ENCODE assay signal across 9 mouse cellular contexts in genomic region chr19:58456491-58457061, GRCm38 (mm10). TPM values are rescaled to one million over a fixed set of nuclear protein-coding genes. Genes with fewer than 3 reads are reported as not detected.
DNase-seq lines count a peak whose midpoint lies in the region; ATAC-seq lines count a peak whose summit lies in the region.
"Had no signal": no experiment of that assay in that cellular context is flagged by ENCODE, and none has a peak within 500 bp of the region (broad histone marks: within the 10 kb centered on the region; RNA-seq: fewer than 3 reads in every experiment).

No protein-coding gene starts in this region.

- H3K4me3 ChIP-seq in embryonic facial prominence, embryonic 15.5 days (replicated peaks), result peak overlapping the region; percentile 54
- no peak overlapping the region; the same call in 1 of the 2 replicates for H3K4me3 ChIP-seq in liver, embryonic 11.5 days (ENCODE audit: low read depth, low read length)
- H3K4me3 ChIP-seq in stomach, embryonic 16.5 days (replicated peaks; ENCODE audit: low read length), result peak overlapping the region; percentile 63; the same call in 1 of the 2 replicates

- H3K27me3 ChIP-seq in embryonic facial prominence, embryonic 15.5 days, result peaks cover 52% of the 10 kb centered on the region
- H3K27me3 ChIP-seq in liver, embryonic 11.5 days (replicated peaks; ENCODE audit: control insufficient read depth, insufficient read depth, low read length), result peaks cover 56% of the 10 kb centered on the region
- H3K27me3 ChIP-seq in stomach, embryonic 16.5 days (ENCODE audit: control insufficient read depth, insufficient read depth, low read length), result peaks cover 17% of the 10 kb centered on the region; the same call in 1 of the 2 replicates

- DNase-seq in left cerebral cortex, postnatal 4 days, result peak; percentile 34
- DNase-seq in left cerebral cortex, postnatal 36 days (ENCODE audit: low spot score in 2 of 2), result no peak
- DNase-seq in liver, embryonic 11.5 days (ENCODE audit: low spot score), result no peak
- DNase-seq in right cerebral cortex, adult 2 months (ENCODE audit: low spot score in 2 of 2), result no peak
- no peak for DNase-seq in gastrocnemius, postnatal 4 days (ENCODE audit: low spot score in 2 of 2)
- no peak for DNase-seq in kidney, adult 9 months

- H3K4me1 ChIP-seq in embryonic facial prominence, embryonic 15.5 days, result peaks cover 53% of the 10 kb centered on the region
- peaks cover 3% of the 10 kb centered on the region; the same call in 1 of the 2 replicates for H3K4me1 ChIP-seq in liver, embryonic 11.5 days (replicated peaks; ENCODE audit: control insufficient read depth, insufficient read depth, low read length)
- H3K4me1 ChIP-seq in stomach, embryonic 16.5 days (ENCODE audit: control insufficient read depth, insufficient read depth, low read length), result peaks cover 25% of the 10 kb centered on the region

- no peak overlapping the region for H3K27ac ChIP-seq in embryonic facial prominence, embryonic 15.5 days (replicated peaks)
- H3K27ac ChIP-seq in liver, embryonic 11.5 days (ENCODE audit: low read depth, low read length), result no peak overlapping the region
- no peak overlapping the region for H3K27ac ChIP-seq in stomach, embryonic 16.5 days (ENCODE audit: low read length)
- H3K27ac ChIP-seq: macrophage had no signal

- 0 out of 2 replicates have a peak, but pooled peaks have one; percentile 35 for ATAC-seq in embryonic facial prominence, embryonic 15.5 days (ENCODE audit: insufficient number of reproducible peaks, low FRiP score, low TSS enrichment, low read depth)
- ATAC-seq in liver, embryonic 11.5 days (replicated peaks; ENCODE audit: low FRiP score), result no peak
- ATAC-seq in stomach, embryonic 16.5 days (ENCODE audit: insufficient read depth, low FRiP score), result no peak

- H3K36me3 ChIP-seq in embryonic facial prominence, embryonic 15.5 days, result no peaks in the 10 kb centered on the region
- H3K36me3 ChIP-seq in liver, embryonic 11.5 days (ENCODE audit: control insufficient read depth, insufficient read depth, low read length), result no peaks in the 10 kb centered on the region
- H3K36me3 ChIP-seq in stomach, embryonic 16.5 days (ENCODE audit: control insufficient read depth, insufficient read depth, low read length), result no peaks in the 10 kb centered on the region

- WGBS in embryonic facial prominence, embryonic 15.5 days, result 5% methylated on average over 16 of the region's 16 CpGs
- WGBS in liver, embryonic 11.5 days, result 12% methylated on average over 16 of the region's 16 CpGs
- WGBS in stomach, embryonic 16.5 days, result 9% methylated on average over 16 of the region's 16 CpGs

- no peak overlapping the region for H3K9ac ChIP-seq in embryonic facial prominence, embryonic 15.5 days
- no peak overlapping the region for H3K9ac ChIP-seq in liver, embryonic 11.5 days (ENCODE audit: low read depth, low read length)
- 0 out of 2 replicates have a peak overlapping the region, but pooled peaks have one; percentile 51 for H3K9ac ChIP-seq in stomach, embryonic 16.5 days (ENCODE audit: low read length)

- H3K9me3 ChIP-seq in embryonic facial prominence, embryonic 15.5 days (replicated peaks), result no peaks in the 10 kb centered on the region
- H3K9me3 ChIP-seq in liver, embryonic 11.5 days (ENCODE audit: control insufficient read depth, low read length), result no peaks in the 10 kb centered on the region
- H3K9me3 ChIP-seq in stomach, embryonic 16.5 days (replicated peaks; ENCODE audit: control insufficient read depth, low read length), result no peaks in the 10 kb centered on the region

- H3K4me2 ChIP-seq in embryonic facial prominence, embryonic 15.5 days (replicated peaks), result peak overlapping the region; percentile 97
- H3K4me2 ChIP-seq in liver, embryonic 11.5 days, result peak overlapping the region; percentile 75
- H3K4me2 ChIP-seq in stomach, embryonic 16.5 days (ENCODE audit: low read depth, low read length), result peak overlapping the region; percentile 98

- intact Hi-C loops in left cerebral cortex, postnatal 4 days (cut with DNase I), result loop anchor here (10.0 kb wide), 1 partner anchor 232 kb away; no protein-coding TSS in a partner anchor
- intact Hi-C loops in left cerebral cortex, postnatal 36 days (cut with DNase I), result loop anchor here (10.0 kb wide), 1 partner anchor 352 kb away; no protein-coding TSS in a partner anchor

RNA-seq across cellular contexts. Expression of gene Gfra1, which starts 0.9 kb away (rescaled TPM):
- 10 to 100 TPM; 13.9 to 24.5 TPM for total RNA-seq in left cerebral cortex, postnatal 4 days (2021)
- 10 to 100 TPM; 33.5 to 36.6 TPM for total RNA-seq in left cerebral cortex, postnatal 36 days (2021)
- 55.4 and 64.7 TPM in 2 replicates for polyA plus RNA-seq in embryonic facial prominence, embryonic 15.5 days (2015; fragmentation: Nextera tagmentation; extraction: Ambion mirVana)
- 10.7 and 11.4 TPM in 2 replicates for polyA plus RNA-seq in liver, embryonic 11.5 days (2014; fragmentation: Nextera tagmentation; extraction: Ambion mirVana)
- 26.2 and 31.1 TPM in 2 replicates for polyA plus RNA-seq in stomach, embryonic 16.5 days (2015; fragmentation: Nextera tagmentation; extraction: Ambion mirVana)
- 10 to 100 TPM; 12.5 to 13.9 TPM for total RNA-seq in gastrocnemius, postnatal 4 days (2021)
- polyA plus RNA-seq: macrophage had no signal

RNA-seq across cellular contexts. Expression of gene Ccdc172, which starts 55.2 kb away (rescaled TPM):
- total RNA-seq in left cerebral cortex, postnatal 4 days (2021), result not detected
- total RNA-seq in left cerebral cortex, postnatal 36 days (2021), result under 1 TPM in 1 of 2 experiments, not detected in 1; 0.32 TPM
- polyA plus RNA-seq in embryonic facial prominence, embryonic 15.5 days (2015; fragmentation: Nextera tagmentation; extraction: Ambion mirVana), result not detected in 2 replicates
- polyA plus RNA-seq in liver, embryonic 11.5 days (2014; fragmentation: Nextera tagmentation; extraction: Ambion mirVana), result not detected in 2 replicates
- polyA plus RNA-seq in stomach, embryonic 16.5 days (2015; fragmentation: Nextera tagmentation; extraction: Ambion mirVana), result not detected in 2 replicates
- total RNA-seq in gastrocnemius, postnatal 4 days (2021), result not detected
- polyA plus RNA-seq: macrophage had no signal
